Mouse (Mus musculus) lung, embryonic 15.5 days (tissue): ENCODE measurements around the gene Tipin. TPM values are rescaled to one million over a fixed set of nuclear protein-coding genes. Genes with fewer than 3 reads are reported as not detected.
"Not testable (repeated sequence)": the region's sequence is repeated elsewhere in the genome, so short reads cannot be mapped to it uniquely, and the experiment has no call there.

ENCODE experiments used
- ATAC-seq: fragments of 200-750 bp; cut with Nextera tagmentation; 2 replicates; pipeline ENCODE4 v1.8.0; 2017; ENCODE audit warnings: moderate number of reproducible peaks, borderline replicate concordance; ENCODE audit not compliant: low FRiP score, low TSS enrichment; ENCODE audit errors: extremely low read depth
- H3K27ac ChIP-seq: fragments of 300-500 bp; sonication (generic); 2 replicates; pipeline ENCODE4 v1.5.1; 2015; ENCODE audit warnings: moderate library complexity, mild to moderate bottlenecking, inconsistent platforms
- H3K27me3 ChIP-seq: fragments of 300-500 bp; sonication (generic); 2 replicates; pipeline ENCODE4 v1.6.1; 2015; ENCODE audit warnings: inconsistent platforms
- H3K36me3 ChIP-seq: fragments of 300-500 bp; sonication (generic); 2 replicates; pipeline ENCODE4 v1.6.1; 2015; ENCODE audit warnings: inconsistent platforms
- H3K4me1 ChIP-seq: fragments of 300-500 bp; sonication (generic); 2 replicates; pipeline ENCODE4 v1.6.1; 2015; ENCODE audit warnings: inconsistent platforms
- H3K4me2 ChIP-seq: fragments of 300-500 bp; sonication (generic); 2 replicates; pipeline ENCODE4 v1.6.1; 2015; ENCODE audit warnings: inconsistent platforms, mild to moderate bottlenecking, moderate library complexity
- H3K4me3 ChIP-seq: fragments of 300-500 bp; sonication (generic); 2 replicates; pipeline ENCODE4 v1.5.1; 2015; ENCODE audit warnings: mild to moderate bottlenecking, inconsistent platforms
- H3K9ac ChIP-seq: fragments of 300-500 bp; sonication (generic); 2 replicates; pipeline ENCODE4 v1.6.1; 2015; ENCODE audit warnings: inconsistent platforms
- H3K9me3 ChIP-seq: fragments of 300-500 bp; sonication (generic); 2 replicates; pipeline ENCODE4 v1.6.1; 2016; ENCODE audit warnings: inconsistent platforms
- WGBS: fragments of 180-500 bp; shearing (Covaris S2); methylation state at CpG from one replicate; pipeline ENCODE4 v1.1.7; 2015; 5-methylcytosine and 5-hydroxymethylcytosine counted together
- polyA plus RNA-seq: library from polyadenylated mRNA; unstranded; fragments of >200 nt; fragmentation: Nextera tagmentation; extraction: Ambion mirVana; gene quantifications from 2 replicates; pipeline ENCODE4 v1.2.1, GENCODE M21; 2015

Gene Tipin
- polyA plus RNA-seq, 1 experiment from 2014 or later: 250 TPM

- H3K9ac ChIP-seq: no peak overlapping the region
- 78% methylated on average over 4 of the region's 4 CpGs for WGBS
- no peak for ATAC-seq
Measured at GRCm38 (mm10) chr9:64273757-64274156, 7.6 kb upstream of the Tipin start.

GRCm38 (mm10) chr9:64274291-64274690, 7.1 kb upstream of the Tipin start:
- H3K27me3 ChIP-seq: no peaks in the 10 kb centered on the region
- no peak for ATAC-seq
- no peaks in the 10 kb centered on the region for H3K4me1 ChIP-seq
- no peak overlapping the region for H3K27ac ChIP-seq
- no peak overlapping the region for H3K9ac ChIP-seq
- H3K4me2 ChIP-seq: no peak overlapping the region
- no peak overlapping the region for H3K4me3 ChIP-seq
- 65% methylated on average over 4 of the region's 4 CpGs for WGBS
- H3K36me3 ChIP-seq: no peaks in the 10 kb centered on the region
- H3K9me3 ChIP-seq: no peaks in the 10 kb centered on the region

More at GRCm38 (mm10) chr9:64273757-64274156, 7.6 kb upstream of the Tipin start:
- no peaks in the 10 kb centered on the region for H3K4me1 ChIP-seq
- H3K9me3 ChIP-seq: no peaks in the 10 kb centered on the region
- H3K27ac ChIP-seq: no peak overlapping the region
- H3K4me2 ChIP-seq: no peak overlapping the region
- no peaks in the 10 kb centered on the region for H3K36me3 ChIP-seq
- no peak overlapping the region for H3K4me3 ChIP-seq
- H3K27me3 ChIP-seq: no peaks in the 10 kb centered on the region

- no peaks in the 10 kb centered on the region for H3K27me3 ChIP-seq
- no peaks in the 10 kb centered on the region for H3K36me3 ChIP-seq
- no peak overlapping the region for H3K4me3 ChIP-seq
- no peak overlapping the region for H3K27ac ChIP-seq
- no peak overlapping the region for H3K9ac ChIP-seq
- no peaks in the 10 kb centered on the region for H3K4me1 ChIP-seq
- H3K4me2 ChIP-seq: no peak overlapping the region
- H3K9me3 ChIP-seq: no peaks in the 10 kb centered on the region
- 71% methylated on average over 1 of the region's 1 CpGs for WGBS
- no peak for ATAC-seq
Measured at GRCm38 (mm10) chr9:64274919-64275318, 6.5 kb upstream of the Tipin start.

- H3K9me3 ChIP-seq: no peaks in the 10 kb centered on the region
- no peak overlapping the region for H3K27ac ChIP-seq
- H3K4me1 ChIP-seq: peaks cover 8% of the 10 kb centered on the region
- no peak overlapping the region for H3K4me3 ChIP-seq
- no peak overlapping the region for H3K4me2 ChIP-seq
- no peaks in the 10 kb centered on the region for H3K36me3 ChIP-seq
- ATAC-seq: no peak
- H3K27me3 ChIP-seq: no peaks in the 10 kb centered on the region
- no peak overlapping the region for H3K9ac ChIP-seq
- WGBS: 66% methylated on average over 8 of the region's 8 CpGs
Measured at GRCm38 (mm10) chr9:64277706-64278105, 3.7 kb upstream of the Tipin start.

- peaks cover 12% of the 10 kb centered on the region for H3K4me1 ChIP-seq
- H3K4me2 ChIP-seq: no peak overlapping the region
- H3K4me3 ChIP-seq: no peak overlapping the region
- 94% methylated on average over 6 of the region's 6 CpGs for WGBS
- H3K36me3 ChIP-seq: no peaks in the 10 kb centered on the region
- no peak overlapping the region for H3K9ac ChIP-seq
- no peak for ATAC-seq
- H3K27me3 ChIP-seq: no peaks in the 10 kb centered on the region
- H3K9me3 ChIP-seq: no peaks in the 10 kb centered on the region
- no peak overlapping the region for H3K27ac ChIP-seq
Measured at GRCm38 (mm10) chr9:64278665-64279310, 2.6 kb upstream of the Tipin start.

- under 1% methylated on average over 24 of the region's 24 CpGs for WGBS
- Histone ChIP-seq H3K36me3 (0 out of 2 replicates have a peak, but pooled peaks cover 2% of the 10 kb centered on the region), H3K4me1 (peaks cover 12% of the 10 kb centered on the region), H3K27me3 (no peaks in the 10 kb centered on the region), H3K9me3 (no peaks in the 10 kb centered on the region), H3K27ac (peak overlapping the region; percentile 94), H3K4me3 (peak overlapping the region; percentile 90), H3K4me2 (peak overlapping the region; percentile 62), H3K9ac (peak overlapping the region; percentile 97)
- ATAC-seq: peak; percentile 83
Measured at GRCm38 (mm10) chr9:64281781-64282178, 399 bp downstream of the Tipin start.

- no peak for ATAC-seq
- Histone ChIP-seq H3K4me1 (peaks cover 12% of the 10 kb centered on the region), H3K27me3 (no peaks in the 10 kb centered on the region), H3K4me2 (peak overlapping the region; percentile 62), H3K36me3 (0 out of 2 replicates have a peak, but pooled peaks cover 4% of the 10 kb centered on the region), H3K9ac (peak overlapping the region; percentile 97), H3K9me3 (no peaks in the 10 kb centered on the region), H3K27ac (no peak overlapping the region), H3K4me3 (peak overlapping the region; percentile 90)
- WGBS: 45% methylated on average over 5 of the region's 5 CpGs
Measured at GRCm38 (mm10) chr9:64282404-64282987, 1.1 kb downstream of the Tipin start.

GRCm38 (mm10) chr9:64303086-64303485, 21.7 kb downstream of the Tipin start:
- H3K36me3 ChIP-seq: peaks cover 79% of the 10 kb centered on the region

GRCm38 (mm10) chr9:64306476-64307312, 25.3 kb downstream of the Tipin start:
- H3K9ac ChIP-seq: no peak overlapping the region
- peaks cover 68% of the 10 kb centered on the region for H3K36me3 ChIP-seq

More at GRCm38 (mm10) chr9:64303086-64303485, 21.7 kb downstream of the Tipin start:
- not testable (repeated sequence) for ATAC-seq, H3K27me3 ChIP-seq, H3K4me2 ChIP-seq, H3K9me3 ChIP-seq, H3K9ac ChIP-seq, H3K27ac ChIP-seq, H3K4me1 ChIP-seq, H3K4me3 ChIP-seq
- 89% methylated on average over 4 of the region's 4 CpGs for WGBS

GRCm38 (mm10) chr9:64310996-64311785, 29.8 kb downstream of the Tipin start:
- no peak for ATAC-seq
- H3K27me3 ChIP-seq: no peaks in the 10 kb centered on the region
- H3K9ac ChIP-seq: no peak overlapping the region
- no peaks in the 10 kb centered on the region for H3K9me3 ChIP-seq
- no peak overlapping the region for H3K27ac ChIP-seq
- H3K36me3 ChIP-seq: peaks cover 49% of the 10 kb centered on the region
- no peaks in the 10 kb centered on the region for H3K4me1 ChIP-seq
- H3K4me2 ChIP-seq: no peak overlapping the region
- H3K4me3 ChIP-seq: no peak overlapping the region
- 66% methylated on average over 16 of the region's 16 CpGs for WGBS

More at GRCm38 (mm10) chr9:64306476-64307312, 25.3 kb downstream of the Tipin start:
- WGBS: 76% methylated on average over 6 of the region's 6 CpGs
- Histone ChIP-seq H3K27ac (no peak overlapping the region), H3K27me3 (no peaks in the 10 kb centered on the region), H3K4me3 (no peak overlapping the region), H3K9me3 (no peaks in the 10 kb centered on the region), H3K4me1 (no peaks in the 10 kb centered on the region), H3K4me2 (no peak overlapping the region)
- ATAC-seq: no peak

GRCm38 (mm10) chr9:64312128-64312527, 30.7 kb downstream of the Tipin start:
- no peaks in the 10 kb centered on the region for H3K27me3 ChIP-seq
- H3K9me3 ChIP-seq: no peaks in the 10 kb centered on the region
- H3K4me3 ChIP-seq: no peak overlapping the region
- H3K4me1 ChIP-seq: no peaks in the 10 kb centered on the region
- no peak for ATAC-seq
- H3K4me2 ChIP-seq: no peak overlapping the region
- peaks cover 44% of the 10 kb centered on the region for H3K36me3 ChIP-seq
- H3K27ac ChIP-seq: no peak overlapping the region
- H3K9ac ChIP-seq: no peak overlapping the region
- 26% methylated on average over 1 of the region's 1 CpGs for WGBS
